Mouse (Mus musculus) limb, embryonic 12.5 days (tissue): ENCODE data around the gene Zfp119a. TPM values are rescaled to one million over a fixed set of nuclear protein-coding genes. Genes with fewer than 3 reads are reported as not detected.

Experiments
- ATAC-seq: fragments of 200-750 bp; cut with Nextera tagmentation; 2 replicates; pipeline ENCODE4 v1.8.0; 2017; ENCODE audit warnings: low read depth, moderate TSS enrichment; ENCODE audit not compliant: insufficient number of reproducible peaks, insufficient read depth, low FRiP score, low TSS enrichment
- H3K27ac ChIP-seq: fragments of 300-500 bp; sonication (generic); 2 replicates; pipeline ENCODE4 v1.5.1; 2016; ENCODE audit warnings: mild to moderate bottlenecking, moderate library complexity
- H3K27me3 ChIP-seq: fragments of 300-500 bp; sonication (generic); 2 replicates; pipeline ENCODE4 v1.6.1; 2016; ENCODE audit warnings: mild to moderate bottlenecking, moderate library complexity
- H3K36me3 ChIP-seq: fragments of 300-500 bp; sonication (generic); 2 replicates; pipeline ENCODE4 v1.6.1; 2016; ENCODE audit warnings: mild to moderate bottlenecking, moderate library complexity
- H3K4me1 ChIP-seq: fragments of 300-500 bp; sonication (generic); replicated peaks from 2 replicates; pipeline ENCODE4 v1.6.1; 2016
- H3K4me2 ChIP-seq: fragments of 300-500 bp; sonication (generic); 2 replicates; pipeline ENCODE4 v1.6.1; 2016; ENCODE audit warnings: mild to moderate bottlenecking, moderate library complexity
- H3K4me3 ChIP-seq: fragments of 300-500 bp; sonication (generic); replicated peaks from 2 replicates; pipeline ENCODE4 v1.5.1; 2016; ENCODE audit warnings: mild to moderate bottlenecking
- H3K9ac ChIP-seq: fragments of 300-500 bp; sonication (generic); replicated peaks from 2 replicates; pipeline ENCODE4 v1.6.1; 2016; ENCODE audit warnings: mild to moderate bottlenecking, moderate library complexity
- H3K9me3 ChIP-seq: fragments of 300-500 bp; sonication (generic); 2 replicates; pipeline ENCODE4 v1.6.1; 2016; ENCODE audit warnings: mild to moderate bottlenecking, moderate library complexity
- WGBS: fragments of 180-500 bp; shearing (Covaris S2); methylation state at CpG from one replicate; pipeline ENCODE4 v1.1.7; 2016; 5-methylcytosine and 5-hydroxymethylcytosine counted together
- polyA plus RNA-seq: library from polyadenylated mRNA; unstranded; fragments of >200 nt; fragmentation: Nextera tagmentation; extraction: Ambion mirVana; gene quantifications from 2 replicates; pipeline ENCODE4 v1.2.1, GENCODE M21; 2016

The Zfp119a gene
- polyA plus RNA-seq, 1 experiment from 2014 or later, result 10.8 TPM

- Histone ChIP-seq H3K4me3 (no peak overlapping the region), H3K27ac (no peak overlapping the region), H3K27me3 (no peaks in the 10 kb centered on the region), H3K36me3 (no peaks in the 10 kb centered on the region), H3K9ac (no peak overlapping the region), H3K9me3 (no peaks in the 10 kb centered on the region), H3K4me2 (no peak overlapping the region), H3K4me1 (no peaks in the 10 kb centered on the region)
- 88% methylated on average over 1 of the region's 1 CpGs for WGBS
- ATAC-seq, result no peak
Measured at GRCm38 (mm10) chr17:55821566-55821965, 57.2 kb downstream of the Zfp119a start.

GRCm38 (mm10) chr17:55816853-55817252, 61.9 kb downstream of the Zfp119a start:
- WGBS, result 91% methylated on average over 4 of the region's 4 CpGs
- Histone ChIP-seq H3K4me2 (no peak overlapping the region), H3K9ac (no peak overlapping the region), H3K4me1 (no peaks in the 10 kb centered on the region), H3K36me3 (no peaks in the 10 kb centered on the region), H3K4me3 (no peak overlapping the region), H3K27ac (no peak overlapping the region), H3K9me3 (no peaks in the 10 kb centered on the region), H3K27me3 (no peaks in the 10 kb centered on the region)
- ATAC-seq, result no peak

Other genes with a start within 250 kb of the Zfp119a start
- 11.1 and 13.6 TPM in 2 replicates for gene Pot1b, start 166.3 kb downstream of the Zfp119a start, polyA plus RNA-seq
- 0.08 and 0.11 TPM in 2 replicates for gene Adgre4, start 128.9 kb downstream of the Zfp119a start, polyA plus RNA-seq
- 14.1 and 14.3 TPM in 2 replicates for gene Zfp959, start 13.2 kb upstream of the Zfp119a start, polyA plus RNA-seq
- 5.0 and 7.0 TPM in 2 replicates for gene Zfp119b, start 70.6 kb upstream of the Zfp119a start, polyA plus RNA-seq
- gene Ebi3, start 73.7 kb upstream of the Zfp119a start, polyA plus RNA-seq, result 1.6 TPM in 2 replicates
- gene Yju2, start 80.2 kb upstream of the Zfp119a start, polyA plus RNA-seq, result 24.6 and 26.6 TPM in 2 replicates
- 52.6 and 54.1 TPM in 2 replicates for gene Shd, start 91.5 kb upstream of the Zfp119a start, polyA plus RNA-seq
- 42.4 and 43.2 TPM in 2 replicates for gene Fsd1, start 107.6 kb upstream of the Zfp119a start, polyA plus RNA-seq
- gene Stap2, start 126.7 kb upstream of the Zfp119a start, polyA plus RNA-seq, result 7.2 and 9.2 TPM in 2 replicates
- 165 and 169 TPM in 2 replicates for gene Mpnd, start 126.8 kb upstream of the Zfp119a start, polyA plus RNA-seq
- gene Sh3gl1, start 157.7 kb upstream of the Zfp119a start, polyA plus RNA-seq, result 171 and 175 TPM in 2 replicates
- 48.8 and 51.2 TPM in 2 replicates for gene Chaf1a, start 161.5 kb upstream of the Zfp119a start, polyA plus RNA-seq
- 42.0 and 46.4 TPM in 2 replicates for gene Ubxn6, start 196.1 kb upstream of the Zfp119a start, polyA plus RNA-seq
- gene Hdgfl2, start 200.7 kb upstream of the Zfp119a start, polyA plus RNA-seq, result 176 and 189 TPM in 2 replicates
- gene Plin4, start 230.9 kb upstream of the Zfp119a start, polyA plus RNA-seq, result 0.12 and 0.23 TPM in 2 replicates
- 0.10 TPM in 2 replicates for gene Plin5, start 238.7 kb upstream of the Zfp119a start, polyA plus RNA-seq
- gene Lrg1, start 243.1 kb upstream of the Zfp119a start, polyA plus RNA-seq, result 0.24 TPM in 1 of 2 replicates, not detected in the other